Mouse (Mus musculus) liver, adult 2 months (tissue): ENCODE results near the gene Tubgcp2.

ENCODE experiments used
- CTCF ChIP-seq: fragments of 200-500 bp; IDR thresholded peaks from 2 replicates; pipeline ENCODE4 v1.5.1; 2011; ENCODE audit warnings: low read depth, low read length, control low read depth
- POLR2A ChIP-seq: fragments of 200-500 bp; IDR thresholded peaks from 2 replicates; pipeline ENCODE4 v1.6.1; 2011; ENCODE audit warnings: low read length, control low read depth; ENCODE audit not compliant: insufficient read depth; ENCODE audit errors: extremely low read depth

GRCm38 (mm10) chr7:139956658-139957057 is 79.8 kb downstream of the Tubgcp2 start:
- TF ChIP-seq POLR2A = no peak
- no peak for TF ChIP-seq CTCF
